Mouse (Mus musculus) liver, embryonic 14.5 days (tissue): ENCODE data around the gene Polr2c. TPM values are rescaled to one million over a fixed set of nuclear protein-coding genes. Genes with fewer than 3 reads are reported as not detected.
"Not testable (repeated sequence)": the region's sequence is repeated elsewhere in the genome, so short reads cannot be mapped to it uniquely, and the experiment has no call there.

Experiments
- ATAC-seq: fragments of 200-750 bp; cut with Nextera tagmentation; 2 replicates; pipeline ENCODE4 v1.8.0; 2017; ENCODE audit warnings: moderate number of reproducible peaks, mild to moderate bottlenecking, moderate library complexity; ENCODE audit not compliant: insufficient read depth
- DNase-seq, 3 experiments: peaks; one replicate each; pipeline ENCODE4 v3.0.0-alpha.2; 2012 to 2013; ENCODE audit warnings: low read depth in 3 of 3, low spot score in 3 of 3
- H3K27ac ChIP-seq: fragments of 300-500 bp; sonication (generic); 2 replicates; pipeline ENCODE4 v1.5.1; 2014; ENCODE audit warnings: moderate library complexity, mild to moderate bottlenecking, control low read depth, inconsistent platforms
- H3K27me3 ChIP-seq: fragments of 300-500 bp; sonication (generic); 2 replicates; pipeline ENCODE4 v1.6.1; 2014; ENCODE audit warnings: mild to moderate bottlenecking, low read length, moderate library complexity; ENCODE audit not compliant: control insufficient read depth, insufficient read depth
- H3K36me3 ChIP-seq: fragments of 300-500 bp; sonication (generic); replicated peaks from 2 replicates; pipeline ENCODE4 v1.6.1; 2014; ENCODE audit warnings: low read depth; ENCODE audit not compliant: control insufficient read depth, insufficient read depth
- H3K4me1 ChIP-seq, 2 experiments: fragments of 200-500 bp in 1 of 2; fragments of 300-500 bp in 1 of 2; sonication (generic) in 1 of 2; replicated peaks; 2 replicates each; pipeline ENCODE4 v1.6.1; 2012 to 2014; ENCODE audit warnings: antibody characterized with exemption in 1 of 2, inconsistent platforms in 1 of 2, low read length in 1 of 2; ENCODE audit not compliant: control insufficient read depth in 2 of 2, insufficient read depth in 2 of 2
- H3K4me2 ChIP-seq: fragments of 300-500 bp; sonication (generic); 2 replicates; pipeline ENCODE4 v1.6.1; 2014; ENCODE audit warnings: low read depth, mild to moderate bottlenecking, control low read depth, moderate library complexity
- H3K4me3 ChIP-seq, 2 experiments: fragments of 200-500 bp in 1 of 2; fragments of 300-500 bp in 1 of 2; sonication (generic) in 1 of 2; 2 replicates each; pipeline ENCODE4 v1.5.1; 2012 to 2014; ENCODE audit warnings: low read depth in 2 of 2, low read length in 2 of 2, mild to moderate bottlenecking in 2 of 2, control low read depth in 1 of 2, inconsistent platforms in 1 of 2, moderate library complexity in 1 of 2; ENCODE audit not compliant: insufficient read depth in 1 of 2
- H3K9ac ChIP-seq: fragments of 300-500 bp; sonication (generic); replicated peaks from 2 replicates; pipeline ENCODE4 v1.6.1; 2014; ENCODE audit warnings: mild to moderate bottlenecking, control low read depth, moderate library complexity
- H3K9me3 ChIP-seq: fragments of 300-500 bp; sonication (generic); 2 replicates; pipeline ENCODE4 v1.6.1; 2016; ENCODE audit warnings: low read length, mixed read lengths; ENCODE audit not compliant: control insufficient read depth
- CTCF ChIP-seq: IDR thresholded peaks from 2 replicates; pipeline ENCODE4 v1.5.1; 2016; ENCODE audit warnings: antibody characterized with exemption, low read depth, control low read depth
- EP300 ChIP-seq: IDR thresholded peaks from 2 replicates; pipeline ENCODE4 v1.6.1; 2016; ENCODE audit warnings: antibody characterized with exemption, low read depth
- WGBS: fragments of 180-500 bp; shearing (Covaris S2); extraction: QIAGEN DNeasy Blood & Tissue Kit; methylation state at CpG from one replicate; pipeline ENCODE4 v1.1.7; 2014; ENCODE audit not compliant: insufficient replicate concordance; 5-methylcytosine and 5-hydroxymethylcytosine counted together
- polyA plus RNA-seq, 2 experiments: library from polyadenylated mRNA; depleted of rRNA in 1 of 2; stranded (reverse) in 1 of 2; unstranded in 1 of 2; fragments of >200 nt; fragmentation: Nextera tagmentation in 1 of 2; extraction: Ambion mirVana in 1 of 2; gene quantifications; 2 replicates each; pipeline versions ENCODE4 v1.2.1 to v1.2.3; 2012 to 2014

Polr2c gene
- polyA plus RNA-seq, 2 experiments: 51.6 to 73.5 TPM

GRCm38 (mm10) chr8:94837662-94838574, 19.3 kb upstream of the Polr2c start, which contains the start of the genes Coq9 and Ciapin1:
Gene Coq9 (plus strand): TSS chr8:94838321.
Gene Ciapin1 (minus strand): TSS chr8:94838358.
- TF ChIP-seq CTCF: no peak
- peak; percentile 77 for TF ChIP-seq EP300
- Histone ChIP-seq H3K9ac (peak within 1 kb of the TSS; percentile 85), H3K4me1 (peaks cover 7 to 12% of the 10 kb centered on the region in 2 experiments; a peak in 3 of 4 replicates), H3K4me3 (peak within 1 kb of the TSS; percentile 97 to 98), H3K4me2 (peak within 1 kb of the TSS; percentile 96), H3K36me3 (no peaks in the 10 kb centered on the region), H3K27me3 (no peaks in the 10 kb centered on the region), H3K27ac (peak within 1 kb of the TSS; percentile 86), H3K9me3 (no peaks in the 10 kb centered on the region)
- ATAC-seq (peak; percentile 96), DNase-seq (peak; percentile 94 to 96 (median 96))
- WGBS: under 1% methylated on average over 82 of the region's 82 CpGs

DNA sequence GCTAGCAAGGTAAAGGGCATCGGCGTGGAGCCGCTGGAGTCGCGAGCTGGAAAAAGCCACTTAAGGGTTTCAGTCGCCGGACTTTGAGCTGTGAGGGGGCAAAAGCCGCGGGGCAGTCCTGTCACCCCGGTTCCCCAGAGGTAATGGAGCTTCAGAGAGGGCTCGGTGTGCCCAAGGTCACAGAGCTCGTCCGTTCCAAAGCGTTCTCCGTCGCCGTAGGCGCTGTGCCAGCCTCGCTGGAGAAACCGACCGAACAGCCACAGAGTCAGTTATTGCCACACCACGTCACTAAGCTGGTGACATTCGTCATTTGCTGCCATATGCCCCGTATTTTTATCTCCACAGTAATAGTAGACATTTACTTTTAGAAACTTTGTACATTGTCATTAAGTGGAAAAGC, 18.6 kb upstream of the Polr2c start:
- DNase-seq (peak in 1 of 3 experiments; percentile 49), ATAC-seq (peak; percentile 71)
- peaks cover 7 to 12% of the 10 kb centered on the region in 2 experiments; a peak in 3 of 4 replicates for H3K4me1 ChIP-seq
- H3K9me3 ChIP-seq: no peaks in the 10 kb centered on the region
- H3K4me2 ChIP-seq: peak overlapping the region; percentile 84
- no peaks in the 10 kb centered on the region for H3K36me3 ChIP-seq
- peak overlapping the region; percentile 64 for H3K27ac ChIP-seq
- H3K27me3 ChIP-seq: no peaks in the 10 kb centered on the region
- peak overlapping the region; percentile 85 for H3K9ac ChIP-seq
- TF ChIP-seq EP300 (no peak), CTCF (no peak; the same call in 1 of the 2 replicates)
- under 1% methylated on average over 24 of the region's 24 CpGs for WGBS
- H3K4me3 ChIP-seq: peak overlapping the region; percentile 91 to 97

DNA sequence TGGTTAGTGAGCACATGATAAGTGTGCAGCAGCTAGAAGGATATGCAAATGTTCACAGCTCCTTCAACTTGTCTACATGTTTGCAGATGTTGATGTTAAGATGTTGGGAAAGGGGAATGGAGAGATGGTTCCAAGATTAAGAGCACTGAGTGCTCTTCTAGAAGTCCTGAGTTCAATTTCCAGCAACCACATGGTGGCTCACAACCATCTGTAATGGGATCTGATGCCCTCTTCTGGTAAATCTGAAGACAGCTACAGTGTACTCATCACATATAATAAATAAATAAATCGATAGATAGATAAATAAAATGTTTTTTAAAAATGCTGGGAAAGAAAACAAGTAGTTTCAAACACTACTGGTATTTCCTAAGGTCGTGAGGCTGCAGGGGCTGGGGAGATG, 16.1 kb upstream of the Polr2c start:
- Histone ChIP-seq H3K4me1 (peaks cover 7 to 8% of the 10 kb centered on the region in 2 experiments; a peak in 3 of 4 replicates), H3K9me3 (no peaks in the 10 kb centered on the region), H3K27me3 (no peaks in the 10 kb centered on the region), H3K4me3 (no peak overlapping the region), H3K36me3 (peaks cover 14% of the 10 kb centered on the region), H3K27ac (no peak overlapping the region), H3K4me2 (no peak overlapping the region), H3K9ac (no peak overlapping the region)
- DNase-seq: no peak
- no peak for ATAC-seq
- 49% methylated on average over 2 of the region's 2 CpGs for WGBS
- TF ChIP-seq CTCF (no peak; the same call in 1 of the 2 replicates), EP300 (no peak)

- no peak overlapping the region for H3K27ac ChIP-seq
- no peaks in the 10 kb centered on the region for H3K27me3 ChIP-seq
- no peak overlapping the region for H3K4me2 ChIP-seq
- TF ChIP-seq EP300 (no peak), CTCF (no peak)
- no peak for DNase-seq
- peaks cover 40% of the 10 kb centered on the region for H3K36me3 ChIP-seq
- 81% methylated on average over 5 of the region's 5 CpGs for WGBS
- H3K9ac ChIP-seq: no peak overlapping the region
- no peak for ATAC-seq
- no peaks in the 10 kb centered on the region for H3K4me1 ChIP-seq
- H3K4me3 ChIP-seq: no peak overlapping the region
- no peaks in the 10 kb centered on the region for H3K9me3 ChIP-seq
Observed at GRCm38 (mm10) chr8:94850049-94850448, 7.2 kb upstream of the Polr2c start.

DNA sequence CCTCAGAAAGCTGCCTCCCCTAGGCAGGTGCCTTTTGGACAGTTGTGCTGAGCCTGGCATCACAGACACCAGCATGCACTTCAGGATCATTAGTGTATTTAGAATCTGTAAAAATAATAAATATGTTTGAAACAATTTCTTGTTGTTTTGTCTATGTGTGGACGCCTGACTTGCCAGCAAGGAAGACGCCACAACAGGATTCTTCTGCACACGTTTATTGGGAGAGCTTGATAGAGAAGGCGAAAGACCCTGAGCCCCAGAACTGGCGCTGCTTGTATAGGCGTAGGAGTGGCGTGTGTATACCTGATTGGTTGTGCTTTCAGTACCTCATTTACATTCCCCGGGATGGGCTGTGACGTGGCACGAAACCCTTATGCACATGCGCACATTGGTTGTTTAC, 2.5 kb upstream of the Polr2c start:
- not testable (repeated sequence) for H3K27me3 ChIP-seq, H3K27ac ChIP-seq, H3K4me2 ChIP-seq, H3K4me3 ChIP-seq, H3K4me1 ChIP-seq, DNase-seq, ATAC-seq, H3K9me3 ChIP-seq, H3K9ac ChIP-seq
- H3K36me3 ChIP-seq: peaks cover 28% of the 10 kb centered on the region
- 79% methylated on average over 11 of the region's 11 CpGs for WGBS
